Mouse (Mus musculus): ENCODE measurements at regions not wholly inside any gene's neighbourhood (a gene's known extent, or its start where the extent isn't known, plus 50 kb on each side); places are given as distances from the start of the nearest gene placed in this dataset.

- no peak for TF ChIP-seq POLR2A (IDR thresholded peaks at IDR 0.05; ENCODE audit: borderline replicate concordance, insufficient read depth, low read length)
- TF ChIP-seq CTCF (IDR thresholded peaks at IDR 0.05; ENCODE audit: borderline replicate concordance, insufficient read depth, low read depth, low read length): no peak
These were observed 463.3 kb downstream of the Cd83 start for GRCm38 (mm10) chr13:44247861-44248260.

All from cerebellum, adult 2 months (tissue).